Mouse (Mus musculus): ENCODE results near the gene B3glct. TPM values are rescaled to one million over a fixed set of nuclear protein-coding genes. Genes with fewer than 3 reads are reported as not detected.

B3glct gene
- polyA plus RNA-seq, 1 experiment from 2014 or later = 15.1 TPM

GRCm38 (mm10) chr5:149811835-149812234, 133.8 kb downstream of the B3glct start:
- 85% methylated on average over 6 of the region's 6 CpGs for WGBS

More at GRCm38 (mm10) chr5:149811835-149812234, 133.8 kb downstream of the B3glct start:
- Histone ChIP-seq H3K4me1 (replicated peaks) (peaks cover 4% of the 10 kb centered on the region; the same call in 1 of the 2 replicates), H3K4me2 (no peak overlapping the region), H3K9me3 (no peaks in the 10 kb centered on the region), H3K4me3 (replicated peaks) (no peak overlapping the region), H3K9ac (replicated peaks) (no peak overlapping the region), H3K27ac (no peak overlapping the region), H3K36me3 (no peaks in the 10 kb centered on the region), H3K27me3 (no peaks in the 10 kb centered on the region)
- no peak for ATAC-seq (ENCODE audit: insufficient number of reproducible peaks, insufficient read depth, low FRiP score, low TSS enrichment, low read depth)

Other genes starting within 250 kb of the B3glct start
- gene Tex26, start 238.6 kb upstream of the B3glct start, polyA plus RNA-seq (2016; fragmentation: Nextera tagmentation; extraction: Ambion mirVana) = 0.14 and 0.38 TPM in 2 replicates
- gene Wdr95, start 149.6 kb upstream of the B3glct start, polyA plus RNA-seq (2016; fragmentation: Nextera tagmentation; extraction: Ambion mirVana) = not detected in 2 replicates
- 80.9 and 82.2 TPM in 2 replicates for gene Hsph1, start 41.9 kb upstream of the B3glct start, polyA plus RNA-seq (2016; fragmentation: Nextera tagmentation; extraction: Ambion mirVana)